Mouse (Mus musculus) urinary bladder, postnatal 25 days (tissue): Measurements from ENCODE around the gene Gm8797.
"Not testable (repeated sequence)": the region's sequence is repeated elsewhere in the genome, so short reads cannot be mapped to it uniquely, and the experiment has no call there.

Source experiments
- DNase-seq: peaks from one replicate; pipeline ENCODE4 v3.0.0; 2022; ENCODE audit warnings: low spot score

Gene Gm8797

DNA sequence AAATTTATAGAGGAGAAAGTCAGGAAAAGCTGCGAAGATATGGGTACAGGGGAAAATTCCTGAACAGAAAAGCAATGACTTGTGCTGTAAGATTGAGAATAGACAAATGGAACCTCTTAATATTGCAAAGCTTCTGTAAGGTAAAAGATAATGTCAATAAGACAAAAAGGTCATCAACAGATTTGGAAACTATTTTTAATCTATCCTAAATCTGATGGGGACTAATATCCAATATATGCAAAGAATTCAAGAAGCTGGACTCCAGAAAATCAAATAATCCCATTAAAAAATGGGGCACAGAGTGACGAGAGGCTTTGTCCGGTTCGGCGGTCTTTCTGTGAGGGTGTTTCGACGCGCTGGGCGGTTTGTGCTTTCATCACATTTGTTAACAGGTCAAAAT, at the start of gene Gm8797:
Gene Gm8797, plus strand, starts transcription at position 301 of the 400 bp plus-strand sequence.
- DNase-seq: not testable (repeated sequence)

DNA sequence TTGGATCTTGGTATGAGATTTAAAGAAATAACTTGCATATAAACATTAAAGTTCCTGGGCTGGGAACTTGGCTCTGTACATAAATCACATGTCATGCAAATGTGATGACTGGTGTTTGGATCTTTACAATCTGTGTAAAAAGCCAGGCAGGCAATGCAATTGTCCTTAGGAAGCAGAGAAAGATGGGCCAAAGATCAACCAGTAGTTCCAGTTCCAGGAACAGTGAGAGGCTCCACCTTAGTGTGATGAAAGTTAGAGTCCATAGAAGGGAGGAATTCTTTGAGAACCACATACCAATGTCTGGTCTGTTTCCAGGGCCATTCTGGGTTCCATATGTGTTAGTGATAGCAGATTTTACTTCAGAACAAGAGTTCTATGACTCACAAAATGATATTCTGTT, 36.1 kb upstream of the Gm8797 start:
- DNase-seq: no peak

DNA sequence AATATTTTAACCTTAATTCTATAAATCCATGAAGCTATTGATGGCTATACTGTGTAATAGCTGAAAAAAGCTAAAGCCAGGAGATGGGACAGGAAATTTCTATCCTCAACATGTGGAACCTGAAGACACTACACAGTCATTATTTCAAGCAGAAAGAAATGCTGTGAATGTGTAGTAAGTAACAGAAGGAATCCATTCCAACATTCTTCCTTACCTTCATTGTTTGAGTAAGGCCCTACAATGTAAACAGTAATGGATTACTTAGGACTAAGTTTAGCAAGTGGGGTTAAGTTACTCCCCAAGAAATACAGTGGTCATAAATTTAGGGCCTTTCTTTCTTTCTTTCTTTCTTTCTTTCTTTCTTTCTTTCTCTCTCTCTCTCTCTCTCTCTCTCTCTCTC, 17.7 kb upstream of the Gm8797 start:
- no peak for DNase-seq

DNA sequence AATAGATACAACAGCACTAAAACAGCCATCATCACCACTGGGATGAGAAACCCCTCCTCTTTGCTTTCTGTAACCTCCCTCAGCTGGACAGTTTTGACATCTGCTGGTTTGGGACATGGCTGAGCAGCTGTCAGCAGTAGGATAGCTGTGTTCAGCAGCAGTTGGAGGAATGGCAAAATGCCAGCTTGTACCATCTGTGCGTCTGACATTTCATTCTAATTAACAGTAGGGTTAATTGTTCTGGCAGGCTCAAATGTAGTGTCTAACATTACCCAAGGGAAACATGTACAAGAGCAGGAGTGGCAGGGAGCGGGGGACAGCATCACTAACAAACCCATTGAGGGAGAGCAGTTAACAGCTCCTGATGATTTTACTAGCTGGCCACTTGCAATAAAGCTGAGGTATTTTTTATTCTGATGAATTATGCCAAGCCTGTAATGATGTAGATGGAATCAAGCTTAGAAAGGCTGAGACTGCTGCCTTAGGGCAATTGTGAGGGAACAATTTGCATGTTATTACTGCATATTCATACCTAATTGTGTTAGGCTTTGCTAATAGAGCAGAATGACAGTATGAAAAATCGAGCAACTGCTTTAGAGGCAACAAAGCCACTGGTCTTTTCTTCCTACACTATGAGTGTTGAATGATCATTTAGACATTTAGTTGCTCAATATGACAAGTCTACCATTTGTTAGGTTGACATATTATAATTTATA, 4.3 kb downstream of the Gm8797 start:
- no peak for DNase-seq

DNA sequence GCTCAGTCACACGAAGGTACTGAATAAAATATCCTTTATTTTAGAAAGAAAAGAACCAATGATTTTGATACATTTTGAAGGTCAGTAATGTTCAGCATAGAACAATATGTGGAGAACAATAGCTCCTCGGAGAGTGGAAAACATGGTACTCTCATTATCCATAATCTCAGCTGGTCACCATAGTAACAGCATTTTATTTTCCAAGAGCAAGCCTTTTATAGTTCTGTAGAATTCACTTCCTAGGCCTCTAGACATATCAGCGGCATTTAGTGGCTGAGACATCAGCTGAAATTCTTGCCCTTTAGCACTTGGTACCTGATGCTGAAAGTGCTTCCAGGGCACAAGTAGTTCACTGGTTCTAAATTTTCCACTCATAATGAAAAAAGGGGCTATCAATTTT, 15.7 kb downstream of the Gm8797 start:
- no peak for DNase-seq

DNA sequence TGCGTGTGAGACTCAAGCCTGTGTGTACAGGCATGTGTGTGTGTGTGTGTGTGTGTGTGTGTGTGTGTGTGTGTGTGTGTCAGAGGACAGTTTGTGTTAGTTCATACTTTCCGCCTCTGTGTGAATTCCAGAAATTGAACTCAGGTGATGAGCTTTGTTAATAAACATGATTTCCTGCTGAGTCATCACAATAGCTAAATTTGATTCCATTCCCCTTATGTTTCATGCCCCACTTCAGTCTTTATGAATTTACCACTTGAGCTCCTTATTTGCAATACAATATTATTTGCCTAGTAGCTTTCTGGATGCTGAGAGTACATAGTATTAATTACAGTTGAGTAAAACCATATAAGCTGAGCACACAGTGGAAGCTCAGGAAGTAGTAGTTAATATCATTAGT, 26.3 kb downstream of the Gm8797 start:
- no peak for DNase-seq
